Mouse (Mus musculus) embryonic fibroblast, embryonic 13.5 days (primary cell): ENCODE data around the gene Vwa3a.

ENCODE experiments used
- CTCF ChIP-seq: IDR thresholded peaks from 2 replicates; pipeline ENCODE4 v1.5.1; 2011; ENCODE audit warnings: mild to moderate bottlenecking, control low read depth, low read length, moderate library complexity, borderline replicate concordance; ENCODE audit not compliant: insufficient read depth
- POLR2A ChIP-seq: IDR thresholded peaks from 2 replicates; pipeline ENCODE4 v1.6.1; 2011; ENCODE audit warnings: low read depth, mild to moderate bottlenecking, control low read depth, low read length, moderate library complexity

GRCm38 (mm10) chr7:120732906-120733305 lies 6.2 kb upstream of the Vwa3a start:
- TF ChIP-seq POLR2A (no peak), CTCF (no peak)
